Mouse (Mus musculus) neural tube, embryonic 13.5 days (tissue): ENCODE results near the gene Tbc1d7. TPM values are rescaled to one million over a fixed set of nuclear protein-coding genes. Genes with fewer than 3 reads are reported as not detected.
A peak's percentile ranks its signal among the peaks of the same experiment; 100 is the strongest.

Experiments used
- ATAC-seq: fragments of 200-750 bp; cut with Nextera tagmentation; 2 replicates; pipeline ENCODE4 v1.8.0; 2017; ENCODE audit warnings: low read depth, mild to moderate bottlenecking, moderate TSS enrichment, moderate library complexity
- H3K27ac ChIP-seq: fragments of 300-500 bp; sonication (generic); replicated peaks from 2 replicates; pipeline ENCODE4 v1.5.1; 2015; ENCODE audit warnings: moderate library complexity, mild to moderate bottlenecking, inconsistent platforms
- H3K27me3 ChIP-seq: fragments of 300-500 bp; sonication (generic); 2 replicates; pipeline ENCODE4 v1.6.1; 2015; ENCODE audit warnings: mild to moderate bottlenecking, inconsistent platforms
- H3K36me3 ChIP-seq: fragments of 300-500 bp; sonication (generic); 2 replicates; pipeline ENCODE4 v1.6.1; 2015; ENCODE audit warnings: mild to moderate bottlenecking, inconsistent platforms
- H3K4me1 ChIP-seq: fragments of 300-500 bp; sonication (generic); replicated peaks from 2 replicates; pipeline ENCODE4 v1.6.1; 2015; ENCODE audit warnings: inconsistent platforms
- H3K4me2 ChIP-seq: fragments of 300-500 bp; sonication (generic); 2 replicates; pipeline ENCODE4 v1.6.1; 2015; ENCODE audit warnings: inconsistent platforms, mild to moderate bottlenecking, moderate library complexity
- H3K4me3 ChIP-seq: fragments of 300-500 bp; sonication (generic); 2 replicates; pipeline ENCODE4 v1.5.1; 2015; ENCODE audit warnings: mild to moderate bottlenecking, inconsistent platforms
- H3K9ac ChIP-seq: fragments of 300-500 bp; sonication (generic); 2 replicates; pipeline ENCODE4 v1.6.1; 2015; ENCODE audit warnings: moderate library complexity, mild to moderate bottlenecking, inconsistent platforms
- H3K9me3 ChIP-seq: fragments of 300-500 bp; sonication (generic); 2 replicates; pipeline ENCODE4 v1.6.1; 2016; ENCODE audit warnings: inconsistent platforms
- WGBS: fragments of 180-500 bp; shearing (Covaris S2); methylation state at CpG from one replicate; pipeline ENCODE4 v1.1.7; 2015; 5-methylcytosine and 5-hydroxymethylcytosine counted together
- polyA plus RNA-seq: library from polyadenylated mRNA; unstranded; fragments of >200 nt; fragmentation: Nextera tagmentation; extraction: Ambion mirVana; gene quantifications from 2 replicates; pipeline ENCODE4 v1.2.1, GENCODE M21; 2015

Tbc1d7 gene
- polyA plus RNA-seq, 1 experiment from 2014 or later: 85.8 TPM

GRCm38 (mm10) chr13:43206118-43206683 is 34.9 kb upstream of the Tbc1d7 start:
- Histone ChIP-seq H3K27me3 (no peaks in the 10 kb centered on the region), H3K4me1 (peaks cover 8% of the 10 kb centered on the region; the same call in 1 of the 2 replicates), H3K27ac (no peak overlapping the region), H3K9me3 (no peaks in the 10 kb centered on the region), H3K36me3 (no peaks in the 10 kb centered on the region), H3K4me2 (no peak overlapping the region), H3K4me3 (no peak overlapping the region), H3K9ac (no peak overlapping the region)
- WGBS: 87% methylated on average over 12 of the region's 12 CpGs
- no peak for ATAC-seq

- no peak overlapping the region; the same call in 1 of the 2 replicates for H3K27ac ChIP-seq
- no peak overlapping the region for H3K4me3 ChIP-seq
- peaks cover 9% of the 10 kb centered on the region for H3K36me3 ChIP-seq
- WGBS: 66% methylated on average over 5 of the region's 5 CpGs
- H3K4me1 ChIP-seq: 0 out of 2 replicates have a peak, but pooled peaks cover 1% of the 10 kb centered on the region
- no peak overlapping the region for H3K4me2 ChIP-seq
- no peak overlapping the region for H3K9ac ChIP-seq
- no peak for ATAC-seq
- no peaks in the 10 kb centered on the region for H3K9me3 ChIP-seq
- H3K27me3 ChIP-seq: no peaks in the 10 kb centered on the region
Observed at GRCm38 (mm10) chr13:43203641-43204040, 32.3 kb upstream of the Tbc1d7 start.

GRCm38 (mm10) chr13:43203234-43203633 is 31.9 kb upstream of the Tbc1d7 start:
- Histone ChIP-seq H3K36me3 (peaks cover 9% of the 10 kb centered on the region), H3K4me2 (no peak overlapping the region), H3K4me1 (no peaks in the 10 kb centered on the region), H3K27me3 (no peaks in the 10 kb centered on the region), H3K9ac (no peak overlapping the region), H3K9me3 (no peaks in the 10 kb centered on the region), H3K27ac (no peak overlapping the region), H3K4me3 (no peak overlapping the region)
- ATAC-seq: no peak
- WGBS: 79% methylated on average over 7 of the region's 7 CpGs

- no peaks in the 10 kb centered on the region for H3K9me3 ChIP-seq
- H3K9ac ChIP-seq: no peak overlapping the region
- no peaks in the 10 kb centered on the region for H3K27me3 ChIP-seq
- no peaks in the 10 kb centered on the region for H3K4me1 ChIP-seq
- 90% methylated on average over 10 of the region's 10 CpGs for WGBS
- no peak overlapping the region for H3K4me2 ChIP-seq
- ATAC-seq: no peak
- no peak overlapping the region for H3K27ac ChIP-seq
- peaks cover 9% of the 10 kb centered on the region for H3K36me3 ChIP-seq
- H3K4me3 ChIP-seq: no peak overlapping the region
Observed at GRCm38 (mm10) chr13:43202351-43202750, 31.1 kb upstream of the Tbc1d7 start.

- peak; percentile 28; the same call in 1 of the 2 replicates for ATAC-seq
Observed at GRCm38 (mm10) chr13:43201033-43201432, 29.7 kb upstream of the Tbc1d7 start.

GRCm38 (mm10) chr13:43200473-43200872 is 29.2 kb upstream of the Tbc1d7 start:
- H3K4me2 ChIP-seq: no peak overlapping the region
- no peaks in the 10 kb centered on the region for H3K4me1 ChIP-seq
- 67% methylated on average over 22 of the region's 22 CpGs for WGBS
- H3K9ac ChIP-seq: no peak overlapping the region
- H3K9me3 ChIP-seq: no peaks in the 10 kb centered on the region
- no peak overlapping the region for H3K27ac ChIP-seq
- no peaks in the 10 kb centered on the region for H3K27me3 ChIP-seq
- peaks cover 9% of the 10 kb centered on the region for H3K36me3 ChIP-seq
- ATAC-seq: peak; percentile 37; the same call in 1 of the 2 replicates
- H3K4me3 ChIP-seq: no peak overlapping the region

More at GRCm38 (mm10) chr13:43201033-43201432, 29.7 kb upstream of the Tbc1d7 start:
- peaks cover 9% of the 10 kb centered on the region for H3K36me3 ChIP-seq
- no peak overlapping the region for H3K4me3 ChIP-seq
- H3K4me1 ChIP-seq: no peaks in the 10 kb centered on the region
- H3K9ac ChIP-seq: no peak overlapping the region
- WGBS: 44% methylated on average over 22 of the region's 22 CpGs
- no peak overlapping the region for H3K4me2 ChIP-seq
- H3K27ac ChIP-seq: no peak overlapping the region
- no peaks in the 10 kb centered on the region for H3K9me3 ChIP-seq
- no peaks in the 10 kb centered on the region for H3K27me3 ChIP-seq

- H3K9ac ChIP-seq: no peak overlapping the region
- 79% methylated on average over 5 of the region's 5 CpGs for WGBS
- ATAC-seq: no peak
- H3K27me3 ChIP-seq: no peaks in the 10 kb centered on the region
- no peaks in the 10 kb centered on the region for H3K9me3 ChIP-seq
- peaks cover 9% of the 10 kb centered on the region for H3K36me3 ChIP-seq
- no peak overlapping the region for H3K4me2 ChIP-seq
- no peak overlapping the region for H3K27ac ChIP-seq
- H3K4me1 ChIP-seq: no peaks in the 10 kb centered on the region
- H3K4me3 ChIP-seq: no peak overlapping the region
Observed at GRCm38 (mm10) chr13:43199749-43200148, 28.4 kb upstream of the Tbc1d7 start.

- 90% methylated on average over 7 of the region's 7 CpGs for WGBS
- no peak overlapping the region for H3K4me2 ChIP-seq
- no peak for ATAC-seq
- H3K9ac ChIP-seq: no peak overlapping the region
- no peaks in the 10 kb centered on the region for H3K9me3 ChIP-seq
- peaks cover 9% of the 10 kb centered on the region for H3K36me3 ChIP-seq
- no peaks in the 10 kb centered on the region for H3K27me3 ChIP-seq
- H3K4me3 ChIP-seq: no peak overlapping the region
- H3K27ac ChIP-seq: no peak overlapping the region
- no peaks in the 10 kb centered on the region for H3K4me1 ChIP-seq
Observed at GRCm38 (mm10) chr13:43199282-43199681, 28.0 kb upstream of the Tbc1d7 start.

- Histone ChIP-seq H3K36me3 (peaks cover 9% of the 10 kb centered on the region), H3K4me3 (no peak overlapping the region), H3K9ac (no peak overlapping the region), H3K9me3 (no peaks in the 10 kb centered on the region), H3K4me1 (no peaks in the 10 kb centered on the region), H3K27ac (no peak overlapping the region), H3K27me3 (no peaks in the 10 kb centered on the region), H3K4me2 (no peak overlapping the region)
- 58% methylated on average over 6 of the region's 6 CpGs for WGBS
- ATAC-seq: no peak
Observed at GRCm38 (mm10) chr13:43197187-43197586, 25.9 kb upstream of the Tbc1d7 start.

GRCm38 (mm10) chr13:43196000-43196399 is 24.7 kb upstream of the Tbc1d7 start:
- Histone ChIP-seq H3K4me3 (no peak overlapping the region), H3K9me3 (no peaks in the 10 kb centered on the region), H3K27ac (no peak overlapping the region), H3K4me2 (no peak overlapping the region), H3K9ac (no peak overlapping the region), H3K4me1 (peaks cover 5% of the 10 kb centered on the region; the same call in 1 of the 2 replicates), H3K36me3 (peaks cover 9% of the 10 kb centered on the region), H3K27me3 (no peaks in the 10 kb centered on the region)
- ATAC-seq: no peak
- 74% methylated on average over 7 of the region's 7 CpGs for WGBS

- H3K27ac ChIP-seq: no peak overlapping the region
- no peak overlapping the region for H3K4me2 ChIP-seq
- no peak overlapping the region for H3K4me3 ChIP-seq
- no peaks in the 10 kb centered on the region for H3K27me3 ChIP-seq
- no peak for ATAC-seq
- peaks cover 5% of the 10 kb centered on the region; the same call in 1 of the 2 replicates for H3K4me1 ChIP-seq
- 94% methylated on average over 8 of the region's 8 CpGs for WGBS
- H3K9ac ChIP-seq: no peak overlapping the region
- H3K36me3 ChIP-seq: no peaks in the 10 kb centered on the region
- H3K9me3 ChIP-seq: no peaks in the 10 kb centered on the region
Observed at GRCm38 (mm10) chr13:43193932-43194331, 22.6 kb upstream of the Tbc1d7 start.

- no peak overlapping the region for H3K27ac ChIP-seq
- ATAC-seq: no peak
- no peaks in the 10 kb centered on the region for H3K9me3 ChIP-seq
- H3K4me1 ChIP-seq: peaks cover 5% of the 10 kb centered on the region; the same call in 1 of the 2 replicates
- 80% methylated on average over 7 of the region's 7 CpGs for WGBS
- no peak overlapping the region for H3K4me3 ChIP-seq
- H3K27me3 ChIP-seq: no peaks in the 10 kb centered on the region
- no peaks in the 10 kb centered on the region for H3K36me3 ChIP-seq
- H3K9ac ChIP-seq: no peak overlapping the region
- H3K4me2 ChIP-seq: no peak overlapping the region
Observed at GRCm38 (mm10) chr13:43193266-43193665, 22.0 kb upstream of the Tbc1d7 start.

GRCm38 (mm10) chr13:43191741-43192192 is 20.5 kb upstream of the Tbc1d7 start:
- no peaks in the 10 kb centered on the region for H3K9me3 ChIP-seq
- ATAC-seq: no peak
- no peak overlapping the region for H3K4me3 ChIP-seq
- H3K9ac ChIP-seq: peak overlapping the region; percentile 42; the same call in 1 of the 2 replicates
- H3K4me2 ChIP-seq: peak overlapping the region; percentile 37
- no peaks in the 10 kb centered on the region for H3K36me3 ChIP-seq
- H3K27me3 ChIP-seq: no peaks in the 10 kb centered on the region
- H3K4me1 ChIP-seq: peaks cover 5% of the 10 kb centered on the region; the same call in 1 of the 2 replicates
- no peak overlapping the region for H3K27ac ChIP-seq
- WGBS: 6% methylated on average over 14 of the region's 14 CpGs
